Mouse (Mus musculus): ENCODE results near the gene Clcn2.

- TF ChIP-seq CTCF (IDR thresholded peaks at IDR 0.05; ENCODE audit: low read depth) (no peak), EP300 (IDR thresholded peaks at IDR 0.05; ENCODE audit: low read depth) (no peak)
Observed at GRCm38 (mm10) chr16:20672965-20673705, 44.4 kb downstream of the Clcn2 start.
